Mouse (Mus musculus) E14TG2a.4 (cell line): ENCODE data around the gene Hist1h3f.

Source experiments
- CTCF ChIP-seq: conservative IDR thresholded peaks from 2 replicates; pipeline ENCODE4 v1.5.1; 2014; ENCODE audit warnings: low read length
- NANOG ChIP-seq: IDR thresholded peaks from 2 replicates; pipeline ENCODE4 v1.6.1; 2014; ENCODE audit warnings: borderline replicate concordance, low read length, mixed read lengths
- POU5F1 ChIP-seq: IDR thresholded peaks from 2 replicates; pipeline ENCODE4 v1.6.1; 2014; ENCODE audit warnings: low read length, borderline replicate concordance

DNA sequence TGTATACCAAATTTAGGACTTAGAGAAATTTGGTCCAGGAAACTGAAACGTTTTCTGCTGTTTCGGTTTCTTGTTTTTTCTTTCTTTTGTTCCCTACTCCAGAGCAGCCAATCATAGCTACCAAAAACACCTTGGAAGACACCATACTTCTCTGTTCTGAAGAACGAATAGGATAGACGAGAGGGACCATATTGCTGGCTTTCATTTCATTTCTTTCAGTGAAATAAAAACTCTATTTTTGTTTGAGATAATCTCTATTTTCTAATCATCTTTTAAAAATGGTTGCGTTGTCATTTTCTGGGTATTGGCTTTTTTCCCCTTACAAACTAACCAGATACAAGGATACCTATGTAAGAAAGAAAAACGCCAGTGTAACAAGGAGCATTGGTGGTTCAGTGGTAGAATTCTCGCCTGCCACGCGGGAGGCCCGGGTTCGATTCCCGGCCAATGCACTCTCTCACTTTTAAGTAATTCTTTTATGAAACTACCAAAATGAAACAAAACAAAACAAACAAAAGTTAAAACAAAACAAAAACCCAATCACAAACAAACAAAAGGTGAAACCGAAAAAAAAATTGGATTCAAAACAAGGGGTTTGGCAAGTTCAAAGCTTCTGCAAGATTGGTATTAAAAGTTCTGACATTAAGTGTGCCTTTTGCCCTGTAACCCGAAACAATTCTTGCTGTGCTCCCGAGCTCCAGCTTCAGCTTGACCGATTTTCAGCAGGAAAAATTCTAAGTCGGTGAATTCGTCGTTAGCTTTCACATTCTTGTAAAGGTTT lies 26.8 kb upstream of the Hist1h3f start:
- TF ChIP-seq CTCF (no peak), POU5F1 (no peak), NANOG (no peak)
